Mouse (Mus musculus) myocyte (in vitro differentiated cells): ENCODE measurements around the gene Spic.

Experiments
- MAX ChIP-seq: IDR thresholded peaks from one replicate; pipeline ENCODE4 v1.6.1; 2011; ENCODE audit warnings: low read depth, mild to moderate bottlenecking, control low read depth
- POLR2A ChIP-seq: IDR thresholded peaks from one replicate; pipeline ENCODE4 v1.6.1; 2011; ENCODE audit warnings: low read depth, mild to moderate bottlenecking, control low read depth, moderate library complexity; ENCODE audit not compliant: insufficient read length
- POLR2AphosphoS2 ChIP-seq: IDR thresholded peaks from one replicate; pipeline ENCODE4 v1.6.1; 2011; ENCODE audit warnings: low read depth, control low read depth; ENCODE audit not compliant: insufficient read length
- TCF12 ChIP-seq: IDR thresholded peaks from one replicate; pipeline ENCODE4 v1.6.1; 2011; ENCODE audit warnings: mild to moderate bottlenecking, control low read depth; ENCODE audit not compliant: poor library complexity, insufficient read depth, severe bottlenecking
- USF1 ChIP-seq: IDR thresholded peaks from one replicate; pipeline ENCODE4 v1.6.1; 2011; ENCODE audit warnings: low read depth, mild to moderate bottlenecking, control low read depth, moderate library complexity

GRCm38 (mm10) chr10:88684925-88685324 is at the start of gene Spic:
- TF ChIP-seq MAX (no peak), USF1 (no peak), POLR2A (no peak), TCF12 (no peak), POLR2AphosphoS2 (no peak)
